Mouse (Mus musculus) MEL (cell line): ENCODE measurements around the gene Smim5. TPM values are rescaled to one million over a fixed set of nuclear protein-coding genes. Genes with fewer than 3 reads are reported as not detected.

ENCODE experiments used
- DNase-seq: peaks from one replicate; pipeline ENCODE4 v3.0.0; 2011; ENCODE audit warnings: low read depth, low spot score
- H3K27ac ChIP-seq: 2 replicates; pipeline ENCODE4 v1.5.1; 2012; ENCODE audit warnings: low read depth, mild to moderate bottlenecking, control low read depth, low read length, moderate library complexity; ENCODE audit not compliant: control insufficient read depth
- H3K27me3 ChIP-seq, 2 experiments: fragments of 150-350 bp in 1 of 2; sonication (generic) in 1 of 2; 2 replicates each; pipeline ENCODE4 v1.6.1; 2012; ENCODE audit warnings: low read length in 2 of 2, mild to moderate bottlenecking in 2 of 2, improper control_type of control experiment in 1 of 2, moderate library complexity in 1 of 2; ENCODE audit not compliant: insufficient read depth in 2 of 2, control insufficient read depth in 1 of 2
- H3K36me3 ChIP-seq, 2 experiments: 2 replicates each; pipeline ENCODE4 v1.6.1; 2012 to 2014; ENCODE audit warnings: low read length in 2 of 2, improper control_type of control experiment in 1 of 2, inconsistent platforms in 1 of 2, mild to moderate bottlenecking in 1 of 2; ENCODE audit not compliant: insufficient read depth in 2 of 2, control insufficient read depth in 1 of 2
- H3K4me1 ChIP-seq, 2 experiments: fragments of 150-350 bp in 1 of 2; sonication (generic) in 1 of 2; 2 replicates each; pipeline ENCODE4 v1.6.1; 2012; ENCODE audit warnings: low read length in 2 of 2, improper control_type of control experiment in 1 of 2, mild to moderate bottlenecking in 1 of 2; ENCODE audit not compliant: insufficient read depth in 2 of 2, control insufficient read depth in 1 of 2
- H3K4me3 ChIP-seq, 2 experiments: fragments of 150-350 bp in 1 of 2; sonication (generic) in 1 of 2; 2 replicates each; pipeline ENCODE4 v1.5.1; 2012; ENCODE audit warnings: low read depth in 2 of 2, low read length in 2 of 2, mild to moderate bottlenecking in 2 of 2, moderate library complexity in 2 of 2, control low read depth in 1 of 2, improper control_type of control experiment in 1 of 2; ENCODE audit not compliant: control insufficient read depth in 1 of 2, insufficient read depth in 1 of 2
- H3K79me2 ChIP-seq: 2 replicates; pipeline ENCODE4 v1.6.1; 2012; ENCODE audit warnings: mild to moderate bottlenecking, low read length, moderate library complexity; ENCODE audit not compliant: control insufficient read depth, poor library complexity, insufficient read depth
- H3K9ac ChIP-seq: 2 replicates; pipeline ENCODE4 v1.6.1; 2012; ENCODE audit warnings: low read depth, mild to moderate bottlenecking, control low read depth, low read length, moderate library complexity; ENCODE audit not compliant: control insufficient read depth, poor library complexity, severe bottlenecking
- H3K9me3 ChIP-seq: fragments of 150-350 bp; sonication (generic); replicated peaks from 2 replicates; pipeline ENCODE4 v1.6.1; 2012; ENCODE audit warnings: mild to moderate bottlenecking, low read length, improper control_type of control experiment, moderate library complexity; ENCODE audit not compliant: insufficient read depth
- CTCF ChIP-seq, 3 experiments: IDR thresholded peaks in 2 of 3; conservative IDR thresholded peaks in 1 of 3; 2 replicates each; pipeline ENCODE4 v1.5.1; 2011 to 2012; ENCODE audit warnings: low read length in 3 of 3, low read depth in 2 of 3, mild to moderate bottlenecking in 2 of 3, improper control_type of control experiment in 1 of 3, inconsistent platforms in 1 of 3, mixed read lengths in 1 of 3, moderate library complexity in 1 of 3; ENCODE audit not compliant: control insufficient read depth in 1 of 3, insufficient read depth in 1 of 3, poor library complexity in 1 of 3, severe bottlenecking in 1 of 3
- GATA1 ChIP-seq: IDR thresholded peaks from 2 replicates; pipeline ENCODE4 v1.6.1; 2011; ENCODE audit warnings: low read depth, low read length, improper control_type of control experiment
- MAX ChIP-seq: IDR thresholded peaks from 2 replicates; pipeline ENCODE4 v1.6.1; 2011; ENCODE audit warnings: low read length, improper control_type of control experiment
- MYB ChIP-seq: IDR thresholded peaks from 2 replicates; pipeline ENCODE4 v1.6.1; 2011; ENCODE audit warnings: mild to moderate bottlenecking, low read depth, low read length, improper control_type of control experiment
- MYC ChIP-seq: IDR thresholded peaks from 2 replicates; pipeline ENCODE4 v1.6.1; 2011; ENCODE audit warnings: low read depth, mild to moderate bottlenecking, low read length, improper control_type of control experiment, moderate library complexity
- NELFE ChIP-seq: IDR thresholded peaks from 2 replicates; pipeline ENCODE4 v1.6.1; 2011; ENCODE audit warnings: low read depth, low read length, improper control_type of control experiment
- NRF1 ChIP-seq: IDR thresholded peaks from 2 replicates; pipeline ENCODE4 v1.6.1; 2014; ENCODE audit warnings: low read depth, mild to moderate bottlenecking, inconsistent platforms, low read length, improper control_type of control experiment, moderate library complexity; ENCODE audit not compliant: poor library complexity, insufficient read depth, severe bottlenecking
- POLR2AphosphoS2 ChIP-seq: IDR thresholded peaks from 2 replicates; pipeline ENCODE4 v1.6.1; 2011; ENCODE audit warnings: low read length, improper control_type of control experiment
- POLR2AphosphoS5 ChIP-seq: IDR thresholded peaks from 2 replicates; pipeline ENCODE4 v1.6.1; 2012; ENCODE audit warnings: low read depth, borderline replicate concordance, mild to moderate bottlenecking, inconsistent platforms, low read length, moderate library complexity, mixed read lengths
- RCOR1 ChIP-seq: IDR thresholded peaks from 2 replicates; pipeline ENCODE4 v1.6.1; 2012; ENCODE audit warnings: low read depth, mild to moderate bottlenecking, inconsistent platforms, low read length, improper control_type of control experiment
- SIN3A ChIP-seq: IDR thresholded peaks from 2 replicates; pipeline ENCODE4 v1.6.1; 2012; ENCODE audit warnings: low read length, improper control_type of control experiment, inconsistent platforms
- SMC3 ChIP-seq: IDR thresholded peaks from 2 replicates; pipeline ENCODE4 v1.6.1; 2011; ENCODE audit warnings: low read depth, low read length, improper control_type of control experiment
- UBTF ChIP-seq: IDR thresholded peaks from 2 replicates; pipeline ENCODE4 v1.6.1; 2012; ENCODE audit warnings: low read depth, mild to moderate bottlenecking, inconsistent platforms, low read length, improper control_type of control experiment, moderate library complexity, borderline replicate concordance; ENCODE audit not compliant: insufficient read depth
- USF1 ChIP-seq: IDR thresholded peaks from 2 replicates; pipeline ENCODE4 v1.6.1; 2014; ENCODE audit warnings: low read depth, mild to moderate bottlenecking, inconsistent platforms, low read length, improper control_type of control experiment, moderate library complexity
- USF2 ChIP-seq, 2 experiments: IDR thresholded peaks; 2 replicates each; pipeline ENCODE4 v1.6.1; 2011 to 2012; ENCODE audit warnings: improper control_type of control experiment in 2 of 2, low read length in 2 of 2, borderline replicate concordance in 1 of 2, inconsistent platforms in 1 of 2, low read depth in 1 of 2, mild to moderate bottlenecking in 1 of 2; ENCODE audit not compliant: insufficient read depth in 1 of 2
- polyA plus RNA-seq, 2 experiments: library from polyadenylated mRNA; stranded (reverse) in 1 of 2; unstranded in 1 of 2; fragments of >175 nt in 1 of 2; fragments of >200 nt in 1 of 2; gene quantifications; 2 replicates each; pipeline versions ENCODE4 v1.2.1 to v1.2.4; 2012; ENCODE audit warnings: low replicate concordance in 2 of 2, low read depth in 1 of 2; ENCODE audit not compliant: insufficient read length in 2 of 2, insufficient read depth in 1 of 2, missing spikeins in 1 of 2
- total RNA-seq: library from RNA; depleted of rRNA; stranded (reverse); fragments of 300-350 nt; gene quantifications from 2 replicates; pipeline ENCODE4 v1.2.3, GENCODE M21; 2012

The Smim5 gene
- total and polyA plus RNA-seq, 3 experiments = 24.8 to 41.0 TPM; not detected in 1

- Histone ChIP-seq H3K9ac (no peak overlapping the region), H3K27me3 (no peaks in the 10 kb centered on the region), H3K36me3 (peaks cover 0 to 7% of the 10 kb centered on the region in 2 experiments; a peak in 2 of 4 replicates), H3K79me2 (no peaks in the 10 kb centered on the region), H3K4me1 (no peaks in the 10 kb centered on the region), H3K27ac (no peak overlapping the region), H3K9me3 (no peaks in the 10 kb centered on the region), H3K4me3 (no peak overlapping the region)
- no peak for DNase-seq
- no peak for TF ChIP-seq USF1
- no peak for TF ChIP-seq NRF1
- TF ChIP-seq MYB = no peak
- no peak for TF ChIP-seq POLR2AphosphoS2
- no peak for TF ChIP-seq USF2 (IDR thresholded peaks at IDR 0.05; ENCODE audit: borderline replicate concordance in 1 of 2, insufficient read depth in 1 of 2, low read depth in 1 of 2, low read length in 2 of 2)
- no peak for TF ChIP-seq SMC3
- no peak for TF ChIP-seq MAX
- TF ChIP-seq MYC = no peak
- no peak for TF ChIP-seq NELFE
- TF ChIP-seq POLR2AphosphoS5 = no peak
- TF ChIP-seq RCOR1 = no peak
These were observed 51.0 kb downstream of the Smim5 start for GRCm38 (mm10) chr11:115950719-115951118.

DNA sequence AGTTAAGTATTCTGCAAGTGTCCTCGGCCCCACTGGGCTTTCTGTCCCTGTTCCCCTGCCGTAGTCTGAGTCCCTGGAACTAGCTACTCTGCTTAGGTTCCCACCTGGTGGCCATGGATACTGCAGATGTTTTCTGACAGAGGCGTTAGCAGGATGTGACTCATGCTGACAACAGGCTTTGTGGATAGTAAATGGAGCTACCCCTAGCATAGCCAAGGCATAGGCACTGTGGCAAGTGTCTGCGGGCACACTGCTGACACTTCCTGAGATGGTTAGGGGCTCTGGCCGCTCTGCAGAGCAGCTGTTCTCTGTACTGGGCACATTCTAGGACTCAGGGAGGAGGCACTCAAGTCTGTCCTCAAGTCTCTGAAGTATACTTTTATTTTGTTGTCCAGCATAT is 54.9 kb downstream of the Smim5 start:
- Histone ChIP-seq H3K79me2 (no peaks in the 10 kb centered on the region), H3K9ac (no peak overlapping the region), H3K9me3 (no peaks in the 10 kb centered on the region), H3K27me3 (no peaks in the 10 kb centered on the region), H3K4me3 (no peak overlapping the region), H3K36me3 (peaks cover 0 to 11% of the 10 kb centered on the region in 2 experiments; a peak in 2 of 4 replicates), H3K27ac (no peak overlapping the region), H3K4me1 (no peaks in the 10 kb centered on the region)
- no peak for DNase-seq
- TF ChIP-seq CTCF (IDR thresholded peaks at IDR 0.05 in 2 of 3, conservative IDR thresholded peaks at IDR 0.05 in 1 of 3; ENCODE audit: control insufficient read depth in 1 of 3, insufficient read depth in 1 of 3, low read depth in 2 of 3, low read length in 3 of 3, poor library complexity in 1 of 3, severe bottlenecking in 1 of 3) = no peak
- no peak for TF ChIP-seq SIN3A
- TF ChIP-seq GATA1 = no peak
- no peak for TF ChIP-seq UBTF
- TF ChIP-seq NRF1 = no peak
